Mouse (Mus musculus) urinary bladder, adult 2 months (tissue): ENCODE data around the gene BC117090. TPM values are rescaled to one million over a fixed set of nuclear protein-coding genes. Genes with fewer than 3 reads are reported as not detected.
"Not testable (repeated sequence)": the region's sequence is repeated elsewhere in the genome, so short reads cannot be mapped to it uniquely, and the experiment has no call there.

Experiments used
- DNase-seq: peaks from one replicate; pipeline ENCODE4 v3.0.0; 2022; ENCODE audit warnings: low spot score
- polyA plus RNA-seq: library from polyadenylated mRNA; depleted of rRNA; stranded (reverse); fragments of >200 nt; gene quantifications from 2 replicates; pipeline ENCODE4 v1.2.3, GENCODE M21; 2012; rRNA removed

Gene BC117090
- not detected in 2 replicates for polyA plus RNA-seq

DNA sequence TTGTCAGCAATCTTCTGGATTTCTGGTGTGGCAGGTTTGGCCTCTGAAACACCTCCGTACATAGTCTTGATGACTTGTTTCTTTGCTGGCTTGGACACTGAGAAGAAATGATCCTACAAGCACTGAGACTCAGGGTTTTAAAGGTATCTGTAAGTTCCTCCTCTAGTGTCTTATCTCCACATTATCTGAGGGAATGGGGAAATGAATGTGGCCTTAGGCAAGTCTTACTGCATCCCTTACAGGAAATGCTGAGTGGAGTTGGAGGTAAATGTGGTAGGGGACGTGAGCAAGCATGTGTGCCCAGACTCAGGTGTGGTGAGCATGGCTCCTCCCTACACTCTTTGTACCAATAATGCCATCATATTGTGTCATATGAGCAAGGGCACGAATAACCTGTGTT, at the start of gene BC117090:
Gene BC117090 (minus strand): TSS at position 101 of the 400 bp plus-strand sequence.
- no peak for DNase-seq

DNA sequence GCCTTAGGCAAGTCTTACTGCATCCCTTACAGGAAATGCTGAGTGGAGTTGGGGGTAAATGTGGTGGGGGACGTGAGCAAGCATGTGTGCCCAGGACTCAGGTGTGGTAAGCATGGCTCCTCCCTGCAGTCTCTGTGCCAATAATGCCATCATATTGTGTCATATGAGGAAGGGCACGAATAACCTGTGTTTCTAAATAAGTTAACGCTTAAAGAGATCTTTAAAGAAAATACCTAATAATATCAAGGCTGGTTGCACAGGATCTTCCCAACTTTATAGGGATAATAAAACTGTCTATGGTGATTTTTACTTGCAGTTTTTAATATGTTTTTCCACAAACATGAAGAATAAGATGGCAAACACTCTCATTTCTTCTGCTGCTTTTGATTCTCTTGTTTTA, 33.5 kb upstream of the BC117090 start, which contains the start of gene BC100530:
Gene BC100530 (minus strand): TSS at position 101 of the 400 bp plus-strand sequence.
- DNase-seq = not testable (repeated sequence)

DNA sequence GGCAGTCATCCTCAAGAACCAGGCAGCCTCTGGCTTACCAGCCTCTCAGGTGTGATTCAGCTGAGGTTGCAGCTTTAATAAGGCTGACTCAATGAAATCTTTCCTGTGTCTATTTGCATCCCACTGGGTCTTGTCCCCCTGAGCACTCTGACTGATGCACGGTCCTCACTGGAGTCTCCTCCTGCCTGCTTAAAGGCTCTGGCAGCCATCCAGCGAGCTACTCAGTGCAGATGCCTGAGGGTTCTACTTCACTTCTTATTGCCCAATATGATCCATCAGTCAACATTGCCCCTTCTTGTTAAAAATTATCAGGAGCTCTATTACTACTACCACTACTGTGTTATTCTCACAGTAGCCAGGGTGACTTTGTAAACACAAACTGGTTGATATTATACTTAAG, 3.0 kb upstream of the BC117090 start:
- DNase-seq = no peak

DNA sequence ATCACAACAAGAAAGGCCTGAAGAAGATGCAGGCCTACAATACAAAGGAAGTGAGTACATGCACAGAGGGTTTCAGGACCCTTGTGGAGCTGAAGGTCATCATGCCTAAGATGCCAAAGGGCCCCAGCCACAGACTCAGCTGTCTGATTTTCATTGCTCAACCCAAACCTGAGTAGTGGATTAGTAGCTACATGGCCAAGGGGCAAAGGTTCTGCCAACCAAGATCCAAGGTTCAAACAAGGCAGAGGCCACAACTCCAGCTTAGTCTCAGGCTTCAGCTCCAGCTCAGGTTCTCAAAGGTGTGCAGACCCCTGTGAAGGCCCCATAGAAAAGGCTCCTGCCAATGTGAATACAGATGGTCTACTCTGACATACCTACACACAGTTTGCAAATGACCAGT, 14.8 kb downstream of the BC117090 start:
- DNase-seq = no peak

DNA sequence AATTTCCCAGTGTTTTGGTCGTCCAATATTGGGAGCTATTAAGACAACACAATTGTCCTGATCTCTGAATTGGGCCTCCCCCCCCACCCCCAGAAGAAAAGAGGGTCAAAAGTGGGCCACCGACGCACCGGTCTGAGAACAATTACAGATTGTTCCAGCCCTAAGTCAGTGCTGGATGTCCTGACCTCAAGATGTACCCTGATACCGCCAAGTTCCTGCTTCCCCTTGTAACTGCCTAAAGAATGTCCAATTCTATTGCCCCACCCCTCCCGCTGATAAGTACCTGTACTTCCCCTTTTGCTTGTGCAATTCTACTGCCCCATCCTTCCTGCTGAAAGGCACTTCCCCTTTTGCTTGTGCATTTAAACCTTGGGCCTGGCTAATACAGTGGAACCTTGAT, 18.0 kb downstream of the BC117090 start:
- not testable (repeated sequence) for DNase-seq

DNA sequence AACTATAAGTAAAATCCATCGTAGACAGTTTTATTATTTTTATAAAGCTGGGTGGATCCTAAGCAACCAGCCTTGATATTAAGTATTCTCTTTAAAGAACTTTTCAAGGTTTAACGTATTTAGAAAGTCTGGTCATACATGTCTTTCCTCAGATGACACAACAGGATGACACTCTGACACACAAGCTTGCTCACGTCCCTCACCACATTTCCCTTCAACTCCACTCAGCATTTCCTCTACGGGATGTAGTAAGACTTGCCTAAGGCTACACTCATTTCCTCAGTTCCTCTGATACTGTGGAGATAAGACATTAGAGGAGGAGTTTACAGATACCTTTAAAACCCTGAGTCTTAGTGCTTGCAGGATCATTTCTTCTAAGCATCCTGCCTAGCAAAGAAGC, 26.5 kb downstream of the BC117090 start:
- no peak for DNase-seq

DNA sequence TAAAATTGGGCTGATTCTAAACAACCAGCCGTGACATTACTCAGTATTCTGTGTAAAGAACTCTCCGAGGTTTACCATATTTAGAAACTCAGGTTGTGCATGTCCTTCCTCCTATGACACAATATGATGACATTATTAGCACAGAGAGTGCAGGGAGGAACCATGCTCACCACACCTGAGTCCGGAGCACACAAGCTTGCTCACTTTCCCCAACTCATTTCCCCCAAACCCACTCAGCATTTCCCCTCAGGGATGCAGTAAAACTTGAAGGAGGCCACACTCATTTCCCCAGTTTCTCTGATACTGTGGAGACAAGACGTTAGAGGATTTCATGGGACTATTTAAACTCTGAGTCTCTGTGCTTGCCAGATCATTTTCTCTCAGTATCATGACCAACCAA, 45.0 kb downstream of the BC117090 start:
- DNase-seq = no peak

DNA sequence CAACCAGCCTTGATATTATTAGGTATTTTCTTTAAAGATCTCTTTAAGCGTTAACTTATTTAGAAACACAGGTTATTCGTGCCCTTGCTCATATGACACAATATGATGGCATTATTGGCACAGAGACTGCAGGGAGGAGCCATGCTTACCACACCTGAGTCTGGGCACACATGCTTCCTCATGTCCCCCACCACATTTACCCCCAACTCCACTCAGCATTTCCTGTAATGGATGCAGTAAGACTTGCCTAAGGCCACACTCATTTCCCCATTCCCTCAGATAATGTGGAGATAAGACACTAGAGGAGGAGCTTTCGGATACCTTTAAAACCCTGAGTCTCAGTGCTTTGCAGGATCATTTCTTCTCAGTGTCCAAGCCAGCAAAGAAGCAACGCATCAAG, 57.3 kb downstream of the BC117090 start, which contains the start of gene Stfa1:
Gene Stfa1 (plus strand): TSS at position 156 of the 400 bp plus-strand sequence.
- not testable (repeated sequence) for DNase-seq

Other genes starting within 250 kb of the BC117090 start
- 0.03 and 0.09 TPM in 2 replicates for gene Csta1, start 203.1 kb downstream of the BC117090 start, polyA plus RNA-seq
- gene Stfa2l1, start 177.5 kb downstream of the BC117090 start, polyA plus RNA-seq = not detected in 2 replicates
- gene Gm5483, start 150.1 kb downstream of the BC117090 start, polyA plus RNA-seq = not detected in 2 replicates
- gene Gm5416, start 123.9 kb downstream of the BC117090 start, polyA plus RNA-seq = not detected in 2 replicates
- gene 2010005H15Rik, start 112.9 kb downstream of the BC117090 start, polyA plus RNA-seq = 0.15 TPM in 1 of 2 replicates, not detected in the other
- gene Stfa1, start 57.4 kb downstream of the BC117090 start, polyA plus RNA-seq = not detected in 2 replicates
- not detected in 2 replicates for gene BC100530, start 33.4 kb upstream of the BC117090 start, polyA plus RNA-seq
- gene Stfa2, start 74.1 kb upstream of the BC117090 start, polyA plus RNA-seq = not detected in 2 replicates
- 0.23 TPM in 1 of 2 replicates, not detected in the other for gene Stfa3, start 121.1 kb upstream of the BC117090 start, polyA plus RNA-seq
- gene Casr, start 227.8 kb upstream of the BC117090 start, polyA plus RNA-seq = 0.01 and 0.06 TPM in 2 replicates